Mouse (Mus musculus) stomach, postnatal 0 days (tissue): ENCODE measurements around the gene Gmfg. TPM values are rescaled to one million over a fixed set of nuclear protein-coding genes. Genes with fewer than 3 reads are reported as not detected.

ENCODE experiments used
- ATAC-seq: fragments of 200-750 bp; cut with Nextera tagmentation; 2 replicates; pipeline ENCODE4 v1.8.0; 2017; ENCODE audit not compliant: low FRiP score, low TSS enrichment
- DNase-seq: peaks from one replicate; pipeline ENCODE4 v3.0.0-alpha.2; 2016; ENCODE audit warnings: low spot score
- H3K27ac ChIP-seq: fragments of 300-500 bp; sonication (generic); replicated peaks from 2 replicates; pipeline ENCODE4 v1.5.1; 2014; ENCODE audit warnings: mild to moderate bottlenecking, control low read depth
- H3K27me3 ChIP-seq: fragments of 300-500 bp; sonication (generic); 2 replicates; pipeline ENCODE4 v1.6.1; 2014; ENCODE audit warnings: low read length; ENCODE audit not compliant: control insufficient read depth, insufficient read depth
- H3K36me3 ChIP-seq: fragments of 300-500 bp; sonication (generic); 2 replicates; pipeline ENCODE4 v1.6.1; 2014; ENCODE audit warnings: low read length, mixed read lengths; ENCODE audit not compliant: control insufficient read depth, insufficient read depth
- H3K4me1 ChIP-seq: fragments of 300-500 bp; sonication (generic); replicated peaks from 2 replicates; pipeline ENCODE4 v1.6.1; 2014; ENCODE audit warnings: antibody characterized with exemption; ENCODE audit not compliant: control insufficient read depth, insufficient read depth
- H3K4me2 ChIP-seq: fragments of 300-500 bp; sonication (generic); replicated peaks from 2 replicates; pipeline ENCODE4 v1.6.1; 2014; ENCODE audit warnings: low read depth, mild to moderate bottlenecking, control low read depth, moderate library complexity
- H3K4me3 ChIP-seq: fragments of 300-500 bp; sonication (generic); 2 replicates; pipeline ENCODE4 v1.5.1; 2014; ENCODE audit warnings: low read depth, low read length, control low read depth
- H3K9ac ChIP-seq: fragments of 300-500 bp; sonication (generic); 2 replicates; pipeline ENCODE4 v1.6.1; 2014; ENCODE audit warnings: mild to moderate bottlenecking, low read length, control low read depth, mixed read lengths
- H3K9me3 ChIP-seq: fragments of 300-500 bp; sonication (generic); 2 replicates; pipeline ENCODE4 v1.6.1; 2016; ENCODE audit warnings: low read length; ENCODE audit not compliant: control insufficient read depth
- CTCF ChIP-seq: IDR thresholded peaks from 2 replicates; pipeline ENCODE4 v1.5.1; 2016; ENCODE audit warnings: antibody characterized with exemption, low read depth, mild to moderate bottlenecking, moderate library complexity
- EP300 ChIP-seq: optimal IDR thresholded peaks from 2 replicates; pipeline ENCODE3; 2016; ENCODE audit warnings: antibody characterized with exemption
- WGBS: fragments of 180-500 bp; shearing (Covaris S2); extraction: QIAGEN DNeasy Blood & Tissue Kit; methylation state at CpG from one replicate; pipeline ENCODE4 v1.1.7; 2014; 5-methylcytosine and 5-hydroxymethylcytosine counted together
- polyA plus RNA-seq: library from polyadenylated mRNA; unstranded; fragments of >200 nt; fragmentation: Nextera tagmentation; extraction: Ambion mirVana; gene quantifications from 2 replicates; pipeline ENCODE4 v1.2.1, GENCODE M21; 2015

Gmfg gene
- polyA plus RNA-seq, 1 experiment from 2014 or later: 23.1 TPM

DNA sequence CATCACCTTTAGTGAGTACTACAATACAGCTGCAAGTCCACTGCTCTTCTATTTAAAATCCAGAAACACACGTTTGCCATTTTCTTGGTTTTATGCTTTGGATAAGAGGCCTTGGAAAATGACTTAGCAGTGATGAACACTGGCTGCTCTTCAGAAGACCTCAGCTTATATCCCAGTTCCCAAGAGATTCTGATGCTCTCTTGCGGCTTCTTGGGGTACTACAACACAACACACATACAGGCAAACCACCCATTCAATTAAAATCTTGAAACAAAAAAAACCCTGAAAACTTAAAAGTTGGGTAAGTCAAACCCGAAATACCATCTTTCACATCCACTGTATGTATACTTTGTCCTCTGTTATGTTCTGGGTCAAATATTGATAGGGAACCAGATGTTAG lies 39.2 kb upstream of the Gmfg start:
- no peaks in the 10 kb centered on the region for H3K4me1 ChIP-seq
- TF ChIP-seq EP300: no peak
- TF ChIP-seq CTCF: peak; percentile 66
- H3K36me3 ChIP-seq: peaks cover 39% of the 10 kb centered on the region
- no peak overlapping the region for H3K4me2 ChIP-seq
- H3K9me3 ChIP-seq: no peaks in the 10 kb centered on the region
- ATAC-seq: no peak
- H3K27me3 ChIP-seq: no peaks in the 10 kb centered on the region
- no peak overlapping the region for H3K4me3 ChIP-seq
- H3K27ac ChIP-seq: no peak overlapping the region
- WGBS: 52% methylated on average over 3 of the region's 3 CpGs
- H3K9ac ChIP-seq: no peak overlapping the region
- DNase-seq: no peak

DNA sequence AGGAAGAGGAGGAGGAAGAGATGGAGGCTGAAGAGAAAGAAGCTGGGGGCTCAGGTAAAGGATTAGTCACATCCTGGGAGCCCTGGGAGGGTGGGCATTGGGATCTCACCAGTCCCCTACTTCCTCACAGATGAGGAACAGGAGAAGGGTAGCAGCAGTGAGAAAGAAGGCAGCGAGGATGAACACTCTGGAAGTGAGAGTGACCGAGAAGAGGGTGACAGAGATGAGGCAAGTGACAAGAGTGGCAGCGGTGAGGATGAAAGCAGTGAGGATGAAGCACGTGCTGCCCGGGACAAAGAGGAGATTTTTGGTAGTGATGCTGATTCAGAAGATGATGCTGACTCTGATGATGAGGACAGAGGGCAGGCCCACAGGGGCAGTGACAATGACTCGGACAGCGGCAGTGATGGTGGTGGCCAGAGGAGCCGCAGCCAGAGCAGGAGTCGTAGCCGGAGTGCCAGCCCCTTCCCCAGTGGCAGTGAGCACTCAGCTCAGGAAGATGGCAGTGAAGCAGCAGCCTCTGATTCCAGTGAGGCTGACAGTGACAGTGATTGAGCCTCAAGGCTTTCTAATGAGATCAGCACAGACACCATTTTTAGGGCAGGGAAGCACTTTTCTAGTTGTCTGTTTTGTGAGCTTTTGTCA lies 38.4 kb upstream of the Gmfg start:
- H3K36me3 ChIP-seq: peaks cover 39% of the 10 kb centered on the region
- TF ChIP-seq CTCF: no peak
- no peak for TF ChIP-seq EP300
- no peak overlapping the region for H3K27ac ChIP-seq
- DNase-seq (no peak), ATAC-seq (no peak)
- no peak overlapping the region for H3K9ac ChIP-seq
- H3K27me3 ChIP-seq: no peaks in the 10 kb centered on the region
- H3K4me2 ChIP-seq: no peak overlapping the region
- no peak overlapping the region for H3K4me3 ChIP-seq
- 90% methylated on average over 10 of the region's 10 CpGs for WGBS
- no peaks in the 10 kb centered on the region for H3K9me3 ChIP-seq
- no peaks in the 10 kb centered on the region for H3K4me1 ChIP-seq

DNA sequence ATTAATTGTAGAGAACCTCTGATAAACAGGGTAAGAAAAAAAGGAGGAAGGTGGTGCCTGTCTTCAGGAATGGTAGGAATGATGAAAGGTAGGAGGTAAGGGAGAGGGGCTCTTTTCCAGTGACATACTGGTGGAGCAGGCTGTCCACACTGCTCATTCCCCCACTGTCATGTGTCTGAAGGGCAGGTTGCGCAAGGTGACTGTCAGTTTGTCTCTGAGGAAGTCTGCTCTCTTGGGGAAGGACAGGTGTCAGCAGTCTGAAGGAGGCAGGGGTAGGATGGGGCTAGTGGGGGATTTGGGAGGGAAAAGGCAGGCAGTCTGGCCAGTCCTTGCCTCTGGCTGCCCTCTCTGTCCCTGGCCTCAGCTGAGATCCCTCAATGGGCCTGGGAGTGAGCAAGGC lies 36.2 kb upstream of the Gmfg start:
- 0 out of 2 replicates have a peak overlapping the region, but pooled peaks have one; percentile 40 for H3K27ac ChIP-seq
- WGBS: 96% methylated on average over 1 of the region's 1 CpGs
- TF ChIP-seq CTCF (no peak), EP300 (no peak)

DNA sequence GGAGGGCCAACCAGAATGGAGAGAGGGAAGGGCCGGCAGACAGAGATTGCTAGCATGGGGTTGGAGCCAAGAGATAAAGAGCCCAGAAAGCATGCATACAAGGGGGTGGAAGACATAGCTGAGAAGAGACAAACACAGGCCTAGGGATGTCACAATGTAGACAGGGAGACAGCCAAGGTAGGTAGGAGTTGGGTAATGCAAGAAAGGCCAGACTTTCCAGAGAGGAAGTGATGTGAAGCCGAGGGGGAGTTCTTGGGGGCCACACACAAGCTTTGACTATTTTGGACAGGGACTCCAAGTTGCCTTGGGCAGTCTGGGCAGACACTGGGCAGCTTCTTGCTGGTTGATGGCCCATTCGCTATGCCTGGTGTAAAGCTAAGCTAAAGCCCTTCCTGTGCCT lies 35.3 kb upstream of the Gmfg start:
- Histone ChIP-seq H3K9ac (no peak overlapping the region), H3K36me3 (peaks cover 49% of the 10 kb centered on the region), H3K27ac (no peak overlapping the region), H3K4me2 (no peak overlapping the region), H3K27me3 (no peaks in the 10 kb centered on the region), H3K9me3 (no peaks in the 10 kb centered on the region), H3K4me1 (no peaks in the 10 kb centered on the region), H3K4me3 (no peak overlapping the region)
- 74% methylated on average over 3 of the region's 3 CpGs for WGBS
- TF ChIP-seq EP300: no peak
- no peak for TF ChIP-seq CTCF
- no peak for DNase-seq
- no peak for ATAC-seq

More for the DNA sequence above, 36.2 kb upstream of the Gmfg start:
- Histone ChIP-seq H3K36me3 (peaks cover 48% of the 10 kb centered on the region), H3K4me1 (no peaks in the 10 kb centered on the region), H3K27me3 (no peaks in the 10 kb centered on the region), H3K9me3 (no peaks in the 10 kb centered on the region), H3K4me2 (no peak overlapping the region), H3K9ac (no peak overlapping the region), H3K4me3 (no peak overlapping the region)
- DNase-seq: no peak
- no peak for ATAC-seq

DNA sequence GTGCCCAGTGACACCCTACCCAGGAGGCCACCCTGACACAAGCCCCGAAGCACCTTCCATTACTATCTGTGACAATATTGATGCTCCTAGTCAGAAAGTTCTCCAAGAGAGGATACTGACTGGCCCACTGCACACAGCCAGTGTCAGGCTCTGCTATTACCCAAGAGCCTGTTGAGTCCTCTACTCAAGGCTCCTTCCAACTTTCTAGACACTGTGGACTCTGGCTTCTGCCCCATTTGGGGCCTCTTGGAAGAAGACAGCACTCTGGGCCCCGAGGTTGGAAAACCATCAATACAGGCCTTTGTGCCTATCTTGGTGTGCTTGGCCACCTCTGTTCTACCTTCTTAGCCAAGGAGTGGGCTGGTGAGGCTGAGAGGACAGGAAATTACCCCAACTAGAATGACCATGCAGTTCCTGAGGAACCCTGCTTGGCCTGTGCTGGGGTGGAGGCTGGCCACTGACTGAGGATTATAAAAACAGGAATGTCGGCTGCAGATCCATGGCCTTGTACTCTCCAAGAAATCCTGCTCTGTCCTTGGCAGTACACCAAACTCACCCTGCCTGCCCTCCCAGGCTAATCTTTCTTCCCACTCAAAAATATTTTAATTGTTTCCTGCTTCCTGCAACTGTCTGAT lies 26.3 kb upstream of the Gmfg start:
- no peaks in the 10 kb centered on the region for H3K27me3 ChIP-seq
- H3K4me3 ChIP-seq: no peak overlapping the region
- DNase-seq: no peak
- no peak overlapping the region for H3K9ac ChIP-seq
- peaks cover 42% of the 10 kb centered on the region for H3K36me3 ChIP-seq
- 63% methylated on average over 3 of the region's 3 CpGs for WGBS
- H3K27ac ChIP-seq: 0 out of 2 replicates have a peak overlapping the region, but pooled peaks have one; percentile 24
- TF ChIP-seq CTCF: no peak
- no peak for TF ChIP-seq EP300
- no peaks in the 10 kb centered on the region for H3K9me3 ChIP-seq
- no peaks in the 10 kb centered on the region for H3K4me1 ChIP-seq
- H3K4me2 ChIP-seq: no peak overlapping the region
- ATAC-seq: peak; percentile 39; the same call in 1 of the 2 replicates

DNA sequence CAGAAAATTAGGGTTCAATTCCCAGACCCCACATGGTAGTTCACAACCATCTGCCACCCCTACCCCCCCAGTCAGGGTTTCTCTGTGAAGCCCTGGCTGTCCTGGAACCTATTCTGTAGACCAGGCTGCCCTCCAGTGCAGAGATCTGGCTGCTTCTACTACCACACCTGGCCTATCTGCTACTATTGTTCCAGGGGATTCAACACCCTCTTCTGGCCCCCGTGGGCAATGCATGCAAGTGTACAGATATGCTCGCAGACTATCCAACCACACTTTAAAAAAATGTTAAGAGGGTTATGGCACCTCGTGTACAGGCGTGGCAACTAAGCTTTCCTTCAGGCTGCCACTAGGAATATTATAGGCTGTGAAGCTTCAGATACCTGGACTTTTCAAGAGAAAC lies 24.4 kb upstream of the Gmfg start:
- Histone ChIP-seq H3K4me1 (no peaks in the 10 kb centered on the region), H3K4me3 (no peak overlapping the region), H3K27me3 (no peaks in the 10 kb centered on the region), H3K9me3 (no peaks in the 10 kb centered on the region), H3K9ac (no peak overlapping the region), H3K36me3 (peaks cover 26% of the 10 kb centered on the region), H3K4me2 (no peak overlapping the region), H3K27ac (no peak overlapping the region)
- no peak for ATAC-seq
- WGBS: 70% methylated on average over 4 of the region's 4 CpGs
- peak; percentile 28; the same call in 1 of the 2 replicates for TF ChIP-seq CTCF
- TF ChIP-seq EP300: no peak
- DNase-seq: no peak
